Mouse (Mus musculus) activated CD4-positive, CD25-positive, alpha-beta regulatory T cell, adult 9 weeks (primary cell): ENCODE data around the gene Mei4. TPM values are rescaled to one million over a fixed set of nuclear protein-coding genes. Genes with fewer than 3 reads are reported as not detected.

Experiments
- polyA plus RNA-seq: library from polyadenylated mRNA; unstranded; fragments of 100-300 nt; shearing (Covaris generic); gene quantifications from one replicate; pipeline ENCODE4 v1.2.1, GENCODE M21; 2017

Gene Mei4
- 0.20 TPM for polyA plus RNA-seq

DNA sequence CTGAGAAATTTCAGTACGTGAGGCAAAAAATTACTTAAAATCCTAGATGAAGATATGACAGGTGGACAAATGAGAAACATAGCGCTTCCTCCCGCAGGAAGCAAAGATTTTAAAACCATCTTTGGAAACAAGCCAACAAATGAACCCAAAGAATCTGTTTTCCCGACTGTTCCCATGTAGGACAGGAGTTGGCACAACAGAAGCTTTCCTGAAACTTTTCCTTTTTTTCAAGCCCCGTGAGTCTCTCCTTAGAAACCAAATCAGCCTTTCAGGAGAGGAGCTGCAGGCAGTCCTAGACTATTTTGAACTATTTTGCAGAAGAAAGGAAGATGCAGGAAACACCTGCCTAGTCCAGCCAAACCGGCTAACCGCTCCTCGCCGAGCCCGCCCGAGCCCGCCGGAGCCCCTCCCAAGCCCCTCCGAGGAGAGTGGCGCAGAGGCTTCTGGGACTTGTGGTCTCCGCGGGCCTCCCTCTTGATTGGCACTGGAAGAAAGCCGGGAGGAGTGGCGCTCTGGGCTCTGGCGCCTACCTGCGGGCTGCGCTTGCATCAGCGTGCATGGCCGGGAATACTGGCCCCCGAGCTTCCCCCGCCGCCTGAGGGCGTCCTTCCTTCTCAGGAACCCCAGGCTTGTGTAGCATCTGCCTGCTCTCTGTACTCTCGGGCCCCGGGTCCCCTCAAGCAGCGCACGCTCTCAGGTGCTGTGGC is at the start of gene Mei4:
TSS of gene Mei4 (plus strand) at position 490 of the 707 bp plus-strand sequence.

Other genes with a start within 250 kb of the Mei4 start
- not detected for gene Htr1b, start 229.8 kb upstream of the Mei4 start, polyA plus RNA-seq